Mouse (Mus musculus): ENCODE results near the gene Usp25. TPM values are rescaled to one million over a fixed set of nuclear protein-coding genes. Genes with fewer than 3 reads are reported as not detected.
A peak's percentile ranks its signal among the peaks of the same experiment; 100 is the strongest.

Usp25 gene
- 18.8 and 35.9 TPM in 2 replicates for polyA plus RNA-seq (2012; rRNA removed)

GRCm38 (mm10) chr16:77013427-77014320, at the start of gene Usp25:
Gene Usp25, plus strand, starts transcription at chr16:77013706.
- no peaks in the 10 kb centered on the region for H3K36me3 ChIP-seq (ENCODE audit: control insufficient read depth, insufficient read depth, low read length)
- TF ChIP-seq POLR2A (IDR thresholded peaks at IDR 0.05; ENCODE audit: low read depth, low read length) (peak; percentile 74), CTCF (IDR thresholded peaks at IDR 0.05; ENCODE audit: extremely low read depth, insufficient read depth, insufficient read length, insufficient replicate concordance) (no peak)
- under 1% methylated on average over 121 of the region's 126 CpGs for WGBS
- peak within 1 kb of the TSS; percentile 81 for H3K27ac ChIP-seq (ENCODE audit: insufficient read depth, low read length)
- peaks cover 4% of the 10 kb centered on the region; the same call in 1 of the 2 replicates for H3K4me1 ChIP-seq (ENCODE audit: control insufficient read depth, insufficient read depth, insufficient read length)
- DNase-seq (ENCODE audit: low read depth in 1 of 2, low spot score in 2 of 2) = peak; percentile 75 to 92
- peak within 1 kb of the TSS; percentile 98 for H3K4me3 ChIP-seq (ENCODE audit: extremely low read depth, insufficient read depth, insufficient read length)
- H3K27me3 ChIP-seq (ENCODE audit: control insufficient read depth, insufficient read depth, low read length) = no peaks in the 10 kb centered on the region; the same call in 1 of the 2 replicates

- TF ChIP-seq POLR2A (IDR thresholded peaks at IDR 0.05; ENCODE audit: low read depth, low read length) = no peak
- no peak for TF ChIP-seq CTCF (IDR thresholded peaks at IDR 0.05; ENCODE audit: extremely low read depth, insufficient read depth, insufficient read length, insufficient replicate concordance)
- Histone ChIP-seq H3K4me1 (ENCODE audit: control insufficient read depth, insufficient read depth, insufficient read length) (no peaks in the 10 kb centered on the region), H3K27me3 (ENCODE audit: control insufficient read depth, insufficient read depth, low read length) (no peaks in the 10 kb centered on the region), H3K4me3 (ENCODE audit: extremely low read depth, insufficient read depth, insufficient read length) (no peak overlapping the region), H3K36me3 (ENCODE audit: control insufficient read depth, insufficient read depth, low read length) (no peaks in the 10 kb centered on the region), H3K27ac (ENCODE audit: insufficient read depth, low read length) (no peak overlapping the region)
- 88% methylated on average over 3 of the region's 3 CpGs for WGBS
- DNase-seq (ENCODE audit: low read depth in 1 of 2, low spot score in 2 of 2) = no peak
Measured at GRCm38 (mm10) chr16:76967593-76968275, 45.8 kb upstream of the Usp25 start.

GRCm38 (mm10) chr16:76971211-76971610, 42.3 kb upstream of the Usp25 start:
- TF ChIP-seq POLR2A (IDR thresholded peaks at IDR 0.05; ENCODE audit: low read depth, low read length) (no peak), CTCF (IDR thresholded peaks at IDR 0.05; ENCODE audit: extremely low read depth, insufficient read depth, insufficient read length, insufficient replicate concordance) (no peak)
- 87% methylated on average over 5 of the region's 5 CpGs for WGBS

GRCm38 (mm10) chr16:76976787-76977430, 36.6 kb upstream of the Usp25 start:
- no peaks in the 10 kb centered on the region for H3K4me1 ChIP-seq (ENCODE audit: control insufficient read depth, insufficient read depth, insufficient read length)
- H3K27me3 ChIP-seq (ENCODE audit: control insufficient read depth, insufficient read depth, low read length) = no peaks in the 10 kb centered on the region
- no peak overlapping the region for H3K27ac ChIP-seq (ENCODE audit: insufficient read depth, low read length)
- WGBS = 55% methylated on average over 5 of the region's 5 CpGs
- H3K36me3 ChIP-seq (ENCODE audit: control insufficient read depth, insufficient read depth, low read length) = no peaks in the 10 kb centered on the region
- H3K4me3 ChIP-seq (ENCODE audit: extremely low read depth, insufficient read depth, insufficient read length) = no peak overlapping the region
- TF ChIP-seq CTCF (IDR thresholded peaks at IDR 0.05; ENCODE audit: extremely low read depth, insufficient read depth, insufficient read length, insufficient replicate concordance) = no peak
- no peak for TF ChIP-seq POLR2A (IDR thresholded peaks at IDR 0.05; ENCODE audit: low read depth, low read length)
- DNase-seq (ENCODE audit: low read depth in 1 of 2, low spot score in 2 of 2) = no peak

More at GRCm38 (mm10) chr16:76971211-76971610, 42.3 kb upstream of the Usp25 start:
- Histone ChIP-seq H3K4me1 (ENCODE audit: control insufficient read depth, insufficient read depth, insufficient read length) (no peaks in the 10 kb centered on the region), H3K27me3 (ENCODE audit: control insufficient read depth, insufficient read depth, low read length) (no peaks in the 10 kb centered on the region), H3K4me3 (ENCODE audit: extremely low read depth, insufficient read depth, insufficient read length) (no peak overlapping the region), H3K27ac (ENCODE audit: insufficient read depth, low read length) (no peak overlapping the region), H3K36me3 (ENCODE audit: control insufficient read depth, insufficient read depth, low read length) (no peaks in the 10 kb centered on the region)
- DNase-seq (ENCODE audit: low read depth in 1 of 2, low spot score in 2 of 2) = no peak

- TF ChIP-seq POLR2A (IDR thresholded peaks at IDR 0.05; ENCODE audit: low read depth, low read length) = no peak
- no peak for TF ChIP-seq CTCF (IDR thresholded peaks at IDR 0.05; ENCODE audit: extremely low read depth, insufficient read depth, insufficient read length, insufficient replicate concordance)
- Histone ChIP-seq H3K27me3 (ENCODE audit: control insufficient read depth, insufficient read depth, low read length) (no peaks in the 10 kb centered on the region), H3K4me3 (ENCODE audit: extremely low read depth, insufficient read depth, insufficient read length) (no peak overlapping the region), H3K36me3 (ENCODE audit: control insufficient read depth, insufficient read depth, low read length) (no peaks in the 10 kb centered on the region), H3K27ac (ENCODE audit: insufficient read depth, low read length) (no peak overlapping the region), H3K4me1 (ENCODE audit: control insufficient read depth, insufficient read depth, insufficient read length) (no peaks in the 10 kb centered on the region)
- 85% methylated on average over 6 of the region's 6 CpGs for WGBS
- DNase-seq (ENCODE audit: low read depth in 1 of 2, low spot score in 2 of 2) = no peak
Measured at GRCm38 (mm10) chr16:76983696-76984095, 29.8 kb upstream of the Usp25 start.

GRCm38 (mm10) chr16:76987711-76988110, 25.8 kb upstream of the Usp25 start:
- no peaks in the 10 kb centered on the region for H3K4me1 ChIP-seq (ENCODE audit: control insufficient read depth, insufficient read depth, insufficient read length)
- no peaks in the 10 kb centered on the region for H3K36me3 ChIP-seq (ENCODE audit: control insufficient read depth, insufficient read depth, low read length)
- TF ChIP-seq CTCF (IDR thresholded peaks at IDR 0.05; ENCODE audit: extremely low read depth, insufficient read depth, insufficient read length, insufficient replicate concordance) = no peak
- H3K4me3 ChIP-seq (ENCODE audit: extremely low read depth, insufficient read depth, insufficient read length) = no peak overlapping the region
- no peak for DNase-seq (ENCODE audit: low read depth in 1 of 2, low spot score in 2 of 2)
- 92% methylated on average over 4 of the region's 4 CpGs for WGBS
- H3K27ac ChIP-seq (ENCODE audit: insufficient read depth, low read length) = no peak overlapping the region
- no peaks in the 10 kb centered on the region for H3K27me3 ChIP-seq (ENCODE audit: control insufficient read depth, insufficient read depth, low read length)

Measured in spleen, adult 2 months (tissue).